Mouse (Mus musculus) Patski (cell line): ENCODE data around the gene Snrpn. TPM values are rescaled to one million over a fixed set of nuclear protein-coding genes. Genes with fewer than 3 reads are reported as not detected.
A peak's percentile ranks its signal among the peaks of the same experiment; 100 is the strongest.

ENCODE experiments used
- ATAC-seq: fragments of 100-300 bp; one replicate; pipeline ENCODE4 v1.8.0; 2021
- CTCF ChIA-PET: fragments of 350-600 bp; sonication (Branson Sonifier 250); formaldehyde crosslinking; loops from one replicate; lab custom pipeline; 2022; ENCODE audit warnings: inconsistent platforms; lab: Charles Lee
- POLR2A ChIA-PET: fragments of 350-600 bp; sonication (Branson Sonifier 250); formaldehyde crosslinking; loops from one replicate; lab custom pipeline; 2022; ENCODE audit warnings: antibody characterized with exemption, inconsistent platforms; lab: Charles Lee
- DNase-seq: peaks from one replicate; pipeline ENCODE4 v3.0.0-alpha.2; 2011; ENCODE audit warnings: low read depth, low spot score
- H3K27me3 ChIP-seq: fragments of 371-371 bp; one replicate; pipeline ENCODE4 v1.5.1; 2021
- CTCF ChIP-seq: fragments of 100-300 bp; IDR thresholded peaks from one replicate; pipeline ENCODE4 v1.5.1; 2021
- in situ Hi-C: fragments of 300-500 bp; cut with MboI; formaldehyde crosslinking; loops from 3 replicates; pipeline ENCODE4 v1.11.1; 2018; ENCODE audit warnings: low pct_unique_long_range_greater_than_20kb, mixed read lengths
- polyA plus RNA-seq: library from polyadenylated mRNA; unstranded; gene quantifications from one replicate; pipeline ENCODE4 v1.2.3, GENCODE M21; 2021

The Snrpn gene
- polyA plus RNA-seq, 1 experiment from 2014 or later = 40.1 TPM

GRCm38 (mm10) chr7:60007727-60008360 is 132.2 kb downstream of the Snrpn start:
- ATAC-seq (no peak), DNase-seq (no peak)
- H3K27me3 ChIP-seq = no peaks in the 10 kb centered on the region
- POLR2A ChIA-PET = no interaction called here
- in situ Hi-C loops = no loop called here
- TF ChIP-seq CTCF = no peak
- CTCF ChIA-PET = interaction anchor here (0.6 to 1.6 kb wide), 3 partner anchors 18 to 1986 kb away, joined by 3 to 5 read pairs (median 3); no protein-coding TSS in a partner anchor

DNA sequence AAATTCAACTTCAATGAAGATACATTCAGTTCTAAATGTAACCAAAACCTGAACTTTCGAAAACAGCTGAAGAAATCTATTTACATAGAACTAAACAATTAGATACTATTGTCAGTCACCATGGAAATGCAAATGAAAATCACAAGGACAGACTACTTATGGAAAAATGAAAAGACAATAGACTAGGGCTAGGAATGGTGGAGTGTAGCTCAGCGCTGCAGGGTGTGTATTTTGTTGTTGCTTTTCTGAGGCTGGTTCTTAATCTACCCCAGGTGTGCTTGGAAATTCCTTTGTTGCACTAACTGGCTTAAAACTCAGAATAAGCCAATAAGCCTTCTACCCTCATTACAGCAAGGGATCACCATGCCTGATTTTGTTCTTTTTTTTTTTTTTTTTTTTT is 133.8 kb downstream of the Snrpn start:
- ATAC-seq = no peak
- CTCF ChIA-PET = no interaction called here
- no peak for TF ChIP-seq CTCF

GRCm38 (mm10) chr7:60004606-60005330 is 135.3 kb downstream of the Snrpn start, which contains the start of the genes Snurf and Gm38393:
Gene Snurf (minus strand): TSS chr7:60005049.
Gene Gm38393 (minus strand): TSS chr7:60005064.
- CTCF ChIA-PET = interaction anchor here (1.2 kb wide), 1 partner anchor 14 kb away, joined by 4 read pairs; no protein-coding TSS in a partner anchor
- ATAC-seq (peak; percentile 73), DNase-seq (no peak)
- H3K27me3 ChIP-seq = no peaks in the 10 kb centered on the region
- in situ Hi-C loops = no loop called here
- POLR2A ChIA-PET = interaction anchor here (0.6 kb wide), 1 partner anchor 44 kb away, joined by 3 read pairs; no protein-coding TSS in a partner anchor
- no peak for TF ChIP-seq CTCF

More for the DNA sequence above, 133.8 kb downstream of the Snrpn start:
- DNase-seq = no peak
- H3K27me3 ChIP-seq = no peaks in the 10 kb centered on the region
- POLR2A ChIA-PET = no interaction called here
- in situ Hi-C loops = no loop called here

DNA sequence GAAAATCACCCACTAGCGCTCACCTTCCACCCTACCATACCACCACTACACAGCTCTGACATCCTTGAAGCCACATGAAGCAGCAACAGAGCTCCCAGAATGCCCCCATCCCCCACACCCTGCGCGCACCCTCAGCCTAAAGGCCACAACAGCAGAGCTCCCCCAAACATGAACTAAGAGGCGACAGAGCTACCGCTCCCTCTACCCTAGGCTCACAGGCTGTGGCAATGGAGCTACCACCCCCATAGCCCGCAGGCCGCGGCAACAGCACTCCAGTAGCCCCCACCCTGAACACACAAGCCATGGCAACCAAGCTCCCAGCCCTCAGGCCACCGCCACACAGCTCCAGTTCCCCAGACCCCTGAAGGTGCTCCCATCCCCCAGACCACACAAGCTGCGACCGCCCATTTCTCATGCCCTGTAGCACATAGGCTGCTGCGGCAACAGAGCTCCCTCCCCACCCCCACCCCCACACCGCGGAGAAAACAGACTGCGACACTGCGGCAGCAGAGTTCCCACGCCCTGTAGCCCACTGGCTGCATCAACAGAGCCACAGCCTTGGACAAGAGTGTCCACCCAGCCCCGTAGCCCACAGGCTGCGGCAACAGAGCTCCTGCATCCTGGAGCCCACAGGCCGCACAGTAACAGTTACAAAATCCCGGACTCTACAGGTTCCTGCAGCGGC is 136.0 kb downstream of the Snrpn start:
- ChIA-PET POLR2A (interaction anchor here (0.6 kb wide), 1 partner anchor 44 kb away, joined by 3 read pairs; no protein-coding TSS in a partner anchor), CTCF (interaction anchor here (1.2 kb wide), 1 partner anchor 13 kb away, joined by 4 read pairs; no protein-coding TSS in a partner anchor)
- ATAC-seq = peak; percentile 69
- H3K27me3 ChIP-seq = no peaks in the 10 kb centered on the region
- in situ Hi-C loops = no loop called here
- TF ChIP-seq CTCF = no peak
- DNase-seq = no peak

- TF ChIP-seq CTCF = no peak
- ChIA-PET CTCF (interaction anchor here (1.2 kb wide), 1 partner anchor 13 kb away, joined by 4 read pairs; no protein-coding TSS in a partner anchor), POLR2A (no interaction called here)
- in situ Hi-C loops = no loop called here
- ATAC-seq (no peak), DNase-seq (no peak)
- no peaks in the 10 kb centered on the region for H3K27me3 ChIP-seq
Observed at GRCm38 (mm10) chr7:60003006-60003865, 136.8 kb downstream of the Snrpn start.

DNA sequence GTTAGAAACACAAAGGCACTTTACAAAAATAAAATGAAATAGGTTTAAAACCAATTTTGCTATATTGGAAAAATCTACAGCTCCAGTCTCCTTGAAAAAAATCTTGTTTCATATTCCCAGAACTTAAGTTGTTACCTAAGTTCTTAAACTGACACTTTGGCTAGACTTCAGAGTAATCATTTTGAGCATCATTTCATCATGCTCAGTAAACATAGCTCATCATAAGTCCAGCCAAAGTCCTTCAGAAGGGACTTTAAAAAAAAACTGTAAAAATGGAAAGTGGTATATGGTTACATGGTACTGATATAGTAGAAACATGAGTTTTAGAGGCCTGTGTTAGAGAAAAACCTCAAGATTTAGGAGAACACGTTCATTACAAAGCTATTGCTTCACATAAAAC is 161.4 kb downstream of the Snrpn start:
- no peak for ATAC-seq
- POLR2A ChIA-PET = no interaction called here

More for the DNA sequence above, 161.4 kb downstream of the Snrpn start:
- CTCF ChIA-PET = no interaction called here
- TF ChIP-seq CTCF = no peak
- in situ Hi-C loops = no loop called here
- DNase-seq = no peak
- H3K27me3 ChIP-seq = no peaks in the 10 kb centered on the region

Other genes starting within 250 kb of the Snrpn start
- 93.7 TPM for gene Snurf, start 135.2 kb downstream of the Snrpn start, polyA plus RNA-seq
- gene Gm38393, start 135.2 kb downstream of the Snrpn start, polyA plus RNA-seq = 4.0 TPM